Mouse (Mus musculus) CH12.LX (cell line): ENCODE data around the gene Dpf3. TPM values are rescaled to one million over a fixed set of nuclear protein-coding genes. Genes with fewer than 3 reads are reported as not detected.

ENCODE experiments used
- DNase-seq: peaks from one replicate; pipeline ENCODE4 v3.0.0-alpha.2; 2013; ENCODE audit errors: extremely low read depth
- H3K27ac ChIP-seq: 2 replicates; pipeline ENCODE4 v1.5.1; 2012; ENCODE audit warnings: low read depth, mild to moderate bottlenecking, control low read depth, moderate library complexity; ENCODE audit not compliant: insufficient read depth
- H3K27me3 ChIP-seq: replicated peaks from 2 replicates; pipeline ENCODE3; 2012; ENCODE audit warnings: inconsistent platforms
- H3K36me3 ChIP-seq, 2 experiments: replicated peaks in 1 of 2; 2 replicates each; pipeline versions ENCODE3 to v1.6.1; 2012; ENCODE audit warnings: inconsistent platforms in 1 of 2, low read length in 1 of 2, mild to moderate bottlenecking in 1 of 2, mixed read lengths in 1 of 2, moderate library complexity in 1 of 2; ENCODE audit not compliant: control insufficient read depth in 1 of 2, insufficient read depth in 1 of 2
- H3K4me1 ChIP-seq, 2 experiments: 2 replicates each; pipeline ENCODE4 v1.6.1; 2012; ENCODE audit warnings: inconsistent platforms in 1 of 2, moderate library complexity in 1 of 2; ENCODE audit not compliant: insufficient read depth in 2 of 2, control insufficient read depth in 1 of 2
- H3K4me2 ChIP-seq: 2 replicates; pipeline ENCODE4 v1.6.1; 2012; ENCODE audit warnings: low read depth, mild to moderate bottlenecking, control low read depth; ENCODE audit not compliant: poor library complexity, insufficient read depth, severe bottlenecking
- H3K4me3 ChIP-seq, 3 experiments: fragments of 150-350 bp in 1 of 3; sonication (generic) in 1 of 3; replicated peaks in 1 of 3; 2 replicates each; pipeline versions ENCODE3 to v1.5.1; 2011 to 2012; ENCODE audit warnings: low read depth in 2 of 3, low read length in 2 of 3, mild to moderate bottlenecking in 2 of 3, moderate library complexity in 2 of 3, control low read depth in 1 of 3, improper control_type of control experiment in 1 of 3, inconsistent platforms in 1 of 3, mixed read lengths in 1 of 3; ENCODE audit not compliant: poor library complexity in 1 of 3
- H3K79me2 ChIP-seq: replicated peaks from 2 replicates; pipeline ENCODE4 v1.6.1; 2012; ENCODE audit warnings: mild to moderate bottlenecking, moderate library complexity; ENCODE audit not compliant: control insufficient read depth, poor library complexity, insufficient read depth, severe bottlenecking; ENCODE audit errors: extremely low read depth
- H3K9ac ChIP-seq: 2 replicates; pipeline ENCODE4 v1.6.1; 2012; ENCODE audit warnings: low read depth, mild to moderate bottlenecking, control low read depth, moderate library complexity; ENCODE audit not compliant: insufficient read depth
- H3K9me3 ChIP-seq: replicated peaks from 2 replicates; pipeline ENCODE3; 2012; ENCODE audit warnings: low read length, inconsistent platforms, mixed read lengths
- CHD1 ChIP-seq: IDR thresholded peaks from 2 replicates; pipeline ENCODE4 v1.6.1; 2012; ENCODE audit warnings: low read depth, low read length, improper control_type of control experiment, inconsistent platforms
- CHD2 ChIP-seq: IDR thresholded peaks from 2 replicates; pipeline ENCODE4 v1.6.1; 2011; ENCODE audit warnings: low read length, improper control_type of control experiment
- CTCF ChIP-seq, 2 experiments: IDR thresholded peaks in 1 of 2; conservative IDR thresholded peaks in 1 of 2; 2 replicates each; pipeline ENCODE4 v1.5.1; 2011 to 2012; ENCODE audit warnings: low read depth in 2 of 2, low read length in 2 of 2, improper control_type of control experiment in 1 of 2, inconsistent platforms in 1 of 2, mild to moderate bottlenecking in 1 of 2, moderate library complexity in 1 of 2
- ETS1 ChIP-seq: conservative IDR thresholded peaks from 2 replicates; pipeline ENCODE4 v1.6.1; 2012; ENCODE audit warnings: low read depth, mild to moderate bottlenecking, inconsistent platforms, low read length, improper control_type of control experiment, moderate library complexity
- JUN ChIP-seq: IDR thresholded peaks from 2 replicates; pipeline ENCODE4 v1.6.1; 2011; ENCODE audit warnings: low read depth, mild to moderate bottlenecking, low read length, improper control_type of control experiment, moderate library complexity; ENCODE audit not compliant: insufficient read depth
- MAFK ChIP-seq: IDR thresholded peaks from 2 replicates; pipeline ENCODE4 v1.6.1; 2011; ENCODE audit warnings: low read length, improper control_type of control experiment; ENCODE audit not compliant: insufficient replicate concordance
- MAX ChIP-seq: IDR thresholded peaks from 2 replicates; pipeline ENCODE4 v1.6.1; 2011; ENCODE audit warnings: low read length, improper control_type of control experiment
- MAZ ChIP-seq: IDR thresholded peaks from 2 replicates; pipeline ENCODE4 v1.6.1; 2012; ENCODE audit warnings: low read depth, mild to moderate bottlenecking, inconsistent platforms, low read length, improper control_type of control experiment, moderate library complexity
- MEF2A ChIP-seq: IDR thresholded peaks from 2 replicates; pipeline ENCODE4 v1.6.1; 2014; ENCODE audit warnings: low read depth, mild to moderate bottlenecking, inconsistent platforms, low read length, improper control_type of control experiment, borderline replicate concordance
- NELFE ChIP-seq: IDR thresholded peaks from 2 replicates; pipeline ENCODE4 v1.6.1; 2011; ENCODE audit warnings: low read depth, low read length, improper control_type of control experiment
- NRF1 ChIP-seq: IDR thresholded peaks from 2 replicates; pipeline ENCODE4 v1.6.1; 2014; ENCODE audit warnings: low read depth, mild to moderate bottlenecking, inconsistent platforms, low read length, improper control_type of control experiment, moderate library complexity
- POLR2AphosphoS2 ChIP-seq: IDR thresholded peaks from 2 replicates; pipeline ENCODE4 v1.6.1; 2011; ENCODE audit warnings: low read depth, low read length, improper control_type of control experiment
- SIN3A ChIP-seq: IDR thresholded peaks from 2 replicates; pipeline ENCODE4 v1.6.1; 2012; ENCODE audit warnings: low read length, improper control_type of control experiment, inconsistent platforms
- SMC3 ChIP-seq: IDR thresholded peaks from 2 replicates; pipeline ENCODE4 v1.6.1; 2011; ENCODE audit warnings: low read depth, low read length, improper control_type of control experiment
- TBP ChIP-seq: conservative IDR thresholded peaks from 2 replicates; pipeline ENCODE4 v1.6.1; 2011; ENCODE audit warnings: low read depth, low read length, improper control_type of control experiment
- UBTF ChIP-seq: IDR thresholded peaks from 2 replicates; pipeline ENCODE4 v1.6.1; 2012; ENCODE audit warnings: low read depth, mild to moderate bottlenecking, inconsistent platforms, low read length, improper control_type of control experiment, moderate library complexity
- ZC3H11A ChIP-seq: IDR thresholded peaks from 2 replicates; pipeline ENCODE4 v1.6.1; 2012; ENCODE audit warnings: low read depth, mild to moderate bottlenecking, inconsistent platforms, low read length, improper control_type of control experiment
- ZKSCAN1 ChIP-seq: IDR thresholded peaks from 2 replicates; pipeline ENCODE4 v1.6.1; 2012; ENCODE audit warnings: low read depth, inconsistent platforms, low read length, improper control_type of control experiment, borderline replicate concordance
- ZMIZ1 ChIP-seq: IDR thresholded peaks from 2 replicates; pipeline ENCODE4 v1.6.1; 2012; ENCODE audit warnings: low read depth, mild to moderate bottlenecking, inconsistent platforms, low read length, improper control_type of control experiment
- ZNF384 ChIP-seq: IDR thresholded peaks from 2 replicates; pipeline ENCODE4 v1.6.1; 2012; ENCODE audit warnings: low read depth, low read length, improper control_type of control experiment, inconsistent platforms
- dilution Hi-C: fragments of 300-500 bp; cut with MboI; formaldehyde crosslinking; loops from 2 replicates; pipeline ENCODE4 v1.14.3; 2020; ENCODE audit warnings: low sequenced_read_pairs; ENCODE audit not compliant: extremely low pct_unique_long_range_greater_than_20kb, extremely low pct_ligation_motif_present
- in situ Hi-C: fragments of 300-500 bp; cut with MboI; formaldehyde crosslinking; loops from 3 replicates; pipeline ENCODE4 v1.14.3; 2019; ENCODE audit warnings: low sequenced_read_pairs, low pct_ligation_motif_present, low pct_unique_long_range_greater_than_20kb, mixed read lengths
- polyA plus RNA-seq: library from polyadenylated mRNA; unstranded; fragments of >175 nt; gene quantifications from 2 replicates; pipeline ENCODE4 v1.2.1, GENCODE M21; 2012; ENCODE audit warnings: low read depth; ENCODE audit not compliant: insufficient read length
- total RNA-seq, 2 experiments: library from RNA; depleted of rRNA; stranded (reverse); fragments of 300-350 nt in 1 of 2; fragments of >200 nt in 1 of 2; gene quantifications; 2 replicates each; pipeline ENCODE4 v1.2.3; 2012 to 2014

Gene Dpf3
- total and polyA plus RNA-seq, 3 experiments, result 0.42 to 1.2 (median 1.2) TPM

DNA sequence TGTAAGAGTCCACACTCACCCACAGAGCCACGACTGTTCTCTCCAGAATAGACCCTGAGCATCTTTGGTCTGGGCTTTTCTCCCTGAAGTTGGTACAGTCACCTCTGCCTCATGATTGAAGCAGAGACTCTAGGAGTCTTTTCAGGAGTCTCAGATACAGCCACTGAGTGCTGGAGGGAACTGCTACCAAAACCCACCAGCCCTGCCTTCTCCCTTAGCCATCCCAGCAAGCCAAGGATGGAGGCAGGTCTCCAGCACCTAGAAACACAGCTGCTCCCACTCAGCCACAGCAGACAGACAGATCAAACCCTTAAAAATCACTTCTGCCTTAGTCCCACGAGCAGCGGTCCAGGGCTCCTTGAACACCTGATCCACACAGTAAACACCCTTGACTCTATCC, 139.3 kb downstream of the Dpf3 start:
- H3K27me3 ChIP-seq, result no peaks in the 10 kb centered on the region
- dilution Hi-C loops, result no loop called here
- TF ChIP-seq ZNF384 (no peak), MAFK (no peak), ZKSCAN1 (no peak), JUN (no peak), ETS1 (no peak), ZC3H11A (no peak), CHD2 (no peak), MAX (no peak), SIN3A (no peak)
- no peaks in the 10 kb centered on the region for H3K4me1 ChIP-seq
- no peaks in the 10 kb centered on the region for H3K79me2 ChIP-seq
- H3K27ac ChIP-seq, result no peak overlapping the region
- no peak overlapping the region for H3K4me3 ChIP-seq
- H3K36me3 ChIP-seq, result no peaks in the 10 kb centered on the region
- H3K9ac ChIP-seq, result no peak overlapping the region
- H3K4me2 ChIP-seq, result no peak overlapping the region
- no peak for DNase-seq
- no peaks in the 10 kb centered on the region for H3K9me3 ChIP-seq
- in situ Hi-C loops, result no loop called here

- no peak overlapping the region for H3K4me2 ChIP-seq
- H3K9ac ChIP-seq, result no peak overlapping the region
- TF ChIP-seq ZMIZ1 (no peak), NRF1 (no peak), SMC3 (no peak), MAFK (no peak), MAZ (no peak), NELFE (no peak), TBP (no peak), CTCF (conservative IDR thresholded peaks at IDR 0.05 in 1 of 2, IDR thresholded peaks at IDR 0.05 in 1 of 2; ENCODE audit: low read depth in 2 of 2, low read length in 2 of 2) (no peak), CHD2 (no peak), UBTF (no peak), CHD1 (no peak), MEF2A (no peak), POLR2AphosphoS2 (no peak)
- in situ Hi-C loops (no loop called here), dilution Hi-C loops (no loop called here)
- H3K4me3 ChIP-seq, result no peak overlapping the region
- no peaks in the 10 kb centered on the region for H3K9me3 ChIP-seq
- H3K36me3 ChIP-seq, result no peaks in the 10 kb centered on the region
- H3K79me2 ChIP-seq, result no peaks in the 10 kb centered on the region
- H3K27ac ChIP-seq, result no peak overlapping the region
- H3K4me1 ChIP-seq, result no peaks in the 10 kb centered on the region
- no peaks in the 10 kb centered on the region for H3K27me3 ChIP-seq
- no peak for DNase-seq
These were observed 144.7 kb downstream of the Dpf3 start for GRCm38 (mm10) chr12:83342875-83343185.
